Comparison of ENCODE assay signal across 13 mouse cellular contexts in the genomic region with DNA sequence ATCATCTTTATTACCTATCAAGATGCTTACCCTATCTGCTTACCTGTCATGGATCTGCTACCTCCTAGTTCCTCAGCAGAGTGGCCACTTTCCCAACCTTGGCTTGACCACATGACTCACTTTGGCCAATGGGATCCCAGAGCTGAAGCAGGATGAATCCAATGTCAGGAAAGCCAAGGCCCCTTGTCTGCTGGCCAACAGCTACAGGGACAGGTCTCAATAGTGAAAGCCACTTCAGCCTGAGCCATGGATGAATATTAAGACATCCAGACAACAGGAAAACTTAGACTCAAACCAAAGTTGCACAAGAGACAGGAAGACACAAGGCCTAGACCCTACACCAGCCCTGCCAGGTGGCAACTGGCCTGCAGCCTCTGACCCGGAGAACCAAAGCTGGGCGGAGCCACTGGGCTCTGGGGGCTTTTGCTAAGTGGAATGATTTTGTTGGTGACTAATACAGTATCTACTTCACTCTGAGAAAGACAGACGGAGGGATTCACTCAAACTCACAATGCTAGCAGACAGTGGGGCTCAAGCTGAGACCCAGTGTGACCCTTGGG.
DNase-seq lines count a peak whose midpoint lies in the region; ATAC-seq and TF ChIP-seq lines count a peak whose summit lies in the region.
"Had no signal": no experiment of that assay in that cellular context is flagged by ENCODE, and none has a peak within 500 bp of the region (broad histone marks: within the 10 kb centered on the region; RNA-seq: fewer than 3 reads in every experiment).

No protein-coding gene starts in this region.

- no peak for ATAC-seq in hindbrain, embryonic 11.5 days (ENCODE audit: low FRiP score)
- no peak for ATAC-seq in hindbrain, embryonic 16.5 days
- ATAC-seq in stomach, embryonic 15.5 days (ENCODE audit: insufficient read depth, low FRiP score, low read depth) = no peak
- no peak for ATAC-seq in stomach, postnatal 0 days (ENCODE audit: low FRiP score, low TSS enrichment)
- no peak for ATAC-seq in monocyte, adult 5-6 weeks (replicated peaks; ENCODE audit: insufficient number of reproducible peaks, low FRiP score, low TSS enrichment, poor library complexity, severe bottlenecking)

- no peaks in the 10 kb centered on the region for H3K27me3 ChIP-seq in hindbrain, embryonic 11.5 days (ENCODE audit: control insufficient read depth, insufficient read depth, low read length)
- H3K27me3 ChIP-seq in hindbrain, embryonic 16.5 days (replicated peaks; ENCODE audit: control insufficient read depth, insufficient read depth, low read length) = no peaks in the 10 kb centered on the region
- no peaks in the 10 kb centered on the region for H3K27me3 ChIP-seq in stomach, embryonic 15.5 days (replicated peaks)
- H3K27me3 ChIP-seq in stomach, postnatal 0 days (ENCODE audit: control insufficient read depth, insufficient read depth, low read length) = no peaks in the 10 kb centered on the region
- H3K27me3 ChIP-seq in heart, embryonic 10.5 days (ENCODE audit: insufficient read depth, poor library complexity, severe bottlenecking) = no peaks in the 10 kb centered on the region

- no peak for TF ChIP-seq CTCF in stomach, postnatal 0 days (IDR thresholded peaks at IDR 0.05; ENCODE audit: low read depth)

- no peaks in the 10 kb centered on the region for H3K36me3 ChIP-seq in hindbrain, embryonic 11.5 days (ENCODE audit: control insufficient read depth, insufficient read depth, low read length)
- H3K36me3 ChIP-seq in hindbrain, embryonic 16.5 days (ENCODE audit: control insufficient read depth, insufficient read depth, low read length) = no peaks in the 10 kb centered on the region
- no peaks in the 10 kb centered on the region for H3K36me3 ChIP-seq in stomach, embryonic 15.5 days
- no peaks in the 10 kb centered on the region for H3K36me3 ChIP-seq in stomach, postnatal 0 days (ENCODE audit: control insufficient read depth, insufficient read depth, low read length)
- H3K36me3 ChIP-seq in heart, embryonic 10.5 days = no peaks in the 10 kb centered on the region; the same call in 1 of the 2 replicates

- 85% methylated on average over 3 of the region's 3 CpGs for WGBS in hindbrain, embryonic 11.5 days
- 87% methylated on average over 3 of the region's 3 CpGs for WGBS in hindbrain, embryonic 16.5 days
- WGBS in stomach, embryonic 15.5 days = 70% methylated on average over 3 of the region's 3 CpGs
- WGBS in stomach, postnatal 0 days = 68% methylated on average over 3 of the region's 3 CpGs
- 67% methylated on average over 3 of the region's 3 CpGs for WGBS in heart, embryonic 10.5 days

- no peak overlapping the region for H3K9ac ChIP-seq in hindbrain, embryonic 11.5 days (ENCODE audit: low read depth, low read length)
- no peak overlapping the region for H3K9ac ChIP-seq in hindbrain, embryonic 16.5 days (ENCODE audit: low read depth, low read length)
- no peak overlapping the region for H3K9ac ChIP-seq in stomach, embryonic 15.5 days
- H3K9ac ChIP-seq in stomach, postnatal 0 days (ENCODE audit: low read length) = no peak overlapping the region
- H3K9ac ChIP-seq: lung, embryonic 14.5 days had no signal

- no peak overlapping the region for H3K4me3 ChIP-seq in hindbrain, embryonic 11.5 days (ENCODE audit: low read depth, low read length)
- H3K4me3 ChIP-seq in hindbrain, embryonic 16.5 days (ENCODE audit: low read length) = no peak overlapping the region
- H3K4me3 ChIP-seq in stomach, embryonic 15.5 days (replicated peaks) = no peak overlapping the region
- no peak overlapping the region for H3K4me3 ChIP-seq in stomach, postnatal 0 days (ENCODE audit: low read depth, low read length)
- H3K4me3 ChIP-seq in heart, embryonic 10.5 days = no peak overlapping the region
- H3K4me3 ChIP-seq: erythroblast, embryonic 14.5 days had no signal

- DNase-seq in hindbrain, embryonic 11.5 days (ENCODE audit: low spot score) = no peak
- no peak for DNase-seq in stomach, postnatal 0 days (ENCODE audit: low spot score)
- DNase-seq in heart, embryonic 10.5 days (ENCODE audit: low spot score) = no peak
- DNase-seq in heart, postnatal 4 days = peak; percentile 44
- DNase-seq in ovary, adult 18-20 months (ENCODE audit: low spot score) = no peak
- DNase-seq: cerebellum, adult 18-20 months; midbrain, embryonic 14.5 days; thymus, adult 18-20 months had no signal

- H3K9me3 ChIP-seq in hindbrain, embryonic 11.5 days (ENCODE audit: control insufficient read depth, low read length) = no peaks in the 10 kb centered on the region
- no peaks in the 10 kb centered on the region for H3K9me3 ChIP-seq in hindbrain, embryonic 16.5 days (ENCODE audit: control insufficient read depth, low read length)
- no peaks in the 10 kb centered on the region for H3K9me3 ChIP-seq in stomach, embryonic 15.5 days
- no peaks in the 10 kb centered on the region for H3K9me3 ChIP-seq in stomach, postnatal 0 days (ENCODE audit: control insufficient read depth, low read length)
- no peaks in the 10 kb centered on the region for H3K9me3 ChIP-seq in heart, embryonic 10.5 days

- H3K4me1 ChIP-seq in hindbrain, embryonic 11.5 days (replicated peaks; ENCODE audit: control insufficient read depth, insufficient read depth, low read length) = peaks cover 3% of the 10 kb centered on the region
- peaks cover 22% of the 10 kb centered on the region for H3K4me1 ChIP-seq in hindbrain, embryonic 16.5 days (ENCODE audit: control insufficient read depth, insufficient read depth, low read depth, low read length)
- H3K4me1 ChIP-seq in stomach, embryonic 15.5 days = no peaks in the 10 kb centered on the region; the same call in 1 of the 2 replicates
- no peaks in the 10 kb centered on the region for H3K4me1 ChIP-seq in stomach, postnatal 0 days (replicated peaks; ENCODE audit: control insufficient read depth, insufficient read depth)
- peaks cover 69% of the 10 kb centered on the region for H3K4me1 ChIP-seq in heart, embryonic 10.5 days

- TF ChIP-seq EP300 in stomach, postnatal 0 days (optimal IDR thresholded peaks at IDR 0.05) = no peak

- H3K4me2 ChIP-seq in hindbrain, embryonic 11.5 days (replicated peaks; ENCODE audit: low read depth, low read length) = no peak overlapping the region
- H3K4me2 ChIP-seq in hindbrain, embryonic 16.5 days (ENCODE audit: low read length) = no peak overlapping the region
- H3K4me2 ChIP-seq in stomach, embryonic 15.5 days = no peak overlapping the region
- H3K4me2 ChIP-seq in stomach, postnatal 0 days (replicated peaks; ENCODE audit: low read depth) = no peak overlapping the region
- H3K4me2 ChIP-seq: lung, embryonic 14.5 days had no signal

- H3K27ac ChIP-seq in hindbrain, embryonic 11.5 days (ENCODE audit: low read depth, low read length) = 0 out of 2 replicates have a peak overlapping the region, but pooled peaks have one; percentile 20
- no peak overlapping the region for H3K27ac ChIP-seq in hindbrain, embryonic 16.5 days (ENCODE audit: low read depth, low read length)
- peak overlapping the region; percentile 12; the same call in 1 of the 2 replicates for H3K27ac ChIP-seq in stomach, embryonic 15.5 days
- H3K27ac ChIP-seq in stomach, postnatal 0 days (replicated peaks) = no peak overlapping the region
- H3K27ac ChIP-seq in heart, embryonic 10.5 days = 0 out of 2 replicates have a peak overlapping the region, but pooled peaks have one; percentile 32

Comparison
In these comparisons a context has a peak if more than half of its experiments do, and no peak if none do; other contexts are left out.
1. H3K27ac ChIP-seq: peak in hindbrain, embryonic 11.5 days (single experiment), stomach, embryonic 15.5 days (single experiment) and heart, embryonic 10.5 days (single experiment); none in hindbrain, embryonic 16.5 days (single experiment) and stomach, postnatal 0 days (single experiment).